Mouse (Mus musculus): ENCODE results near the gene Fam166a.
A peak's percentile ranks its signal among the peaks of the same experiment; 100 is the strongest.

Gene Fam166a

GRCm38 (mm10) chr2:25223681-25224491 lies 5.3 kb downstream of the Fam166a start:
- DNase-seq (ENCODE audit: low spot score): peak; percentile 90

GRCm38 (mm10) chr2:25224492-25224765 lies 5.9 kb downstream of the Fam166a start, which contains the start of gene Tubb4b:
Tubb4b (minus strand) TSS chr2:25224702.
- DNase-seq (ENCODE audit: low spot score): no peak

- peak; percentile 98 for DNase-seq (ENCODE audit: low spot score)
These were observed 6.5 kb downstream of the Fam166a start for GRCm38 (mm10) chr2:25224766-25225752.

- DNase-seq (ENCODE audit: low spot score): no peak
These were observed 7.3 kb downstream of the Fam166a start for GRCm38 (mm10) chr2:25225811-25226379.

- DNase-seq (ENCODE audit: low spot score): no peak
These were observed 8.3 kb downstream of the Fam166a start for GRCm38 (mm10) chr2:25226864-25227263.

- DNase-seq (ENCODE audit: low spot score): no peak
These were observed 8.9 kb downstream of the Fam166a start for GRCm38 (mm10) chr2:25227406-25227805.

- DNase-seq (ENCODE audit: low spot score): peak; percentile 94
These were observed 9.9 kb downstream of the Fam166a start for GRCm38 (mm10) chr2:25228431-25228889.

- no peak for DNase-seq (ENCODE audit: low spot score)
These were observed 10.5 kb downstream of the Fam166a start for GRCm38 (mm10) chr2:25228995-25229530.

- DNase-seq (ENCODE audit: low spot score): no peak
These were observed 11.0 kb downstream of the Fam166a start for GRCm38 (mm10) chr2:25229582-25229981.

- no peak for DNase-seq (ENCODE audit: low spot score)
These were observed 12.0 kb downstream of the Fam166a start for GRCm38 (mm10) chr2:25230581-25230980.

GRCm38 (mm10) chr2:25231038-25231437 lies 12.5 kb downstream of the Fam166a start:
- DNase-seq (ENCODE audit: low spot score): no peak

- DNase-seq (ENCODE audit: low spot score): no peak
These were observed 14.9 kb downstream of the Fam166a start for GRCm38 (mm10) chr2:25233421-25233820.

GRCm38 (mm10) chr2:25234050-25234449 lies 15.5 kb downstream of the Fam166a start, which contains the start of gene Slc34a3:
Slc34a3 (minus strand) TSS chr2:25234364.
- DNase-seq (ENCODE audit: low spot score): no peak

- DNase-seq (ENCODE audit: low spot score): no peak
These were observed 16.1 kb downstream of the Fam166a start for GRCm38 (mm10) chr2:25234551-25235220.

- DNase-seq (ENCODE audit: low spot score): no peak
These were observed 18.1 kb downstream of the Fam166a start, which contains the start of gene Rnf224 for GRCm38 (mm10) chr2:25236614-25237013. Rnf224 (minus strand) TSS chr2:25236787.

GRCm38 (mm10) chr2:25237522-25237921 lies 19.0 kb downstream of the Fam166a start:
- peak; percentile 88 for DNase-seq (ENCODE audit: low spot score)

GRCm38 (mm10) chr2:25238106-25238505 lies 19.6 kb downstream of the Fam166a start:
- DNase-seq (ENCODE audit: low spot score): peak; percentile 44

- no peak for DNase-seq (ENCODE audit: low spot score)
These were observed 21.2 kb downstream of the Fam166a start for GRCm38 (mm10) chr2:25239766-25240165.

- no peak for DNase-seq (ENCODE audit: low spot score)
These were observed 21.8 kb downstream of the Fam166a start for GRCm38 (mm10) chr2:25240310-25240709.

- DNase-seq (ENCODE audit: low spot score): peak; percentile 78
These were observed 22.3 kb downstream of the Fam166a start for GRCm38 (mm10) chr2:25240723-25241437.

GRCm38 (mm10) chr2:25241438-25241775 lies 22.9 kb downstream of the Fam166a start:
- no peak for DNase-seq (ENCODE audit: low spot score)
